Mouse (Mus musculus) liver, embryonic 13.5 days (tissue): ENCODE data around the gene Ccdc30. TPM values are rescaled to one million over a fixed set of nuclear protein-coding genes. Genes with fewer than 3 reads are reported as not detected.
A peak's percentile ranks its signal among the peaks of the same experiment; 100 is the strongest.

ENCODE experiments used
- ATAC-seq: fragments of 200-750 bp; cut with Nextera tagmentation; 2 replicates; pipeline ENCODE4 v1.8.0; 2017; ENCODE audit warnings: low read depth, mild to moderate bottlenecking, moderate number of reproducible peaks, moderate library complexity
- DNase-seq: peaks from one replicate; pipeline ENCODE4 v3.0.0; 2022
- H3K27ac ChIP-seq: fragments of 300-500 bp; sonication (generic); 2 replicates; pipeline ENCODE4 v1.5.1; 2015; ENCODE audit warnings: moderate library complexity, mild to moderate bottlenecking, inconsistent platforms
- H3K27me3 ChIP-seq: fragments of 300-500 bp; sonication (generic); 2 replicates; pipeline ENCODE4 v1.6.1; 2015; ENCODE audit warnings: mild to moderate bottlenecking, inconsistent platforms
- H3K36me3 ChIP-seq: fragments of 300-500 bp; sonication (generic); 2 replicates; pipeline ENCODE4 v1.6.1; 2015; ENCODE audit warnings: mild to moderate bottlenecking, inconsistent platforms
- H3K4me1 ChIP-seq: fragments of 300-500 bp; sonication (generic); replicated peaks from 2 replicates; pipeline ENCODE4 v1.6.1; 2015; ENCODE audit warnings: inconsistent platforms
- H3K4me2 ChIP-seq: fragments of 300-500 bp; sonication (generic); 2 replicates; pipeline ENCODE4 v1.6.1; 2015; ENCODE audit warnings: inconsistent platforms, mild to moderate bottlenecking, moderate library complexity
- H3K4me3 ChIP-seq: fragments of 300-500 bp; sonication (generic); replicated peaks from 2 replicates; pipeline ENCODE4 v1.5.1; 2015; ENCODE audit warnings: mild to moderate bottlenecking, inconsistent platforms
- H3K9ac ChIP-seq: fragments of 300-500 bp; sonication (generic); 2 replicates; pipeline ENCODE4 v1.6.1; 2015; ENCODE audit warnings: mild to moderate bottlenecking, inconsistent platforms
- H3K9me3 ChIP-seq: fragments of 300-500 bp; sonication (generic); replicated peaks from 2 replicates; pipeline ENCODE4 v1.6.1; 2016; ENCODE audit warnings: inconsistent platforms
- WGBS: fragments of 180-500 bp; shearing (Covaris S2); methylation state at CpG from one replicate; pipeline ENCODE4 v1.1.7; 2015; ENCODE audit not compliant: insufficient replicate concordance; 5-methylcytosine and 5-hydroxymethylcytosine counted together
- polyA plus RNA-seq: library from polyadenylated mRNA; unstranded; fragments of >200 nt; fragmentation: Nextera tagmentation; extraction: Ambion mirVana; gene quantifications from 2 replicates; pipeline ENCODE4 v1.2.1, GENCODE M21; 2015

The Ccdc30 gene
- polyA plus RNA-seq, 1 experiment from 2014 or later: 1.1 TPM

- Histone ChIP-seq H3K27ac (peak overlapping the region; percentile 43; the same call in 1 of the 2 replicates), H3K9ac (no peak overlapping the region), H3K36me3 (no peaks in the 10 kb centered on the region), H3K27me3 (peaks cover 29% of the 10 kb centered on the region), H3K4me2 (peak overlapping the region; percentile 26), H3K4me1 (peaks cover 54% of the 10 kb centered on the region), H3K4me3 (no peak overlapping the region), H3K9me3 (no peaks in the 10 kb centered on the region)
- DNase-seq (no peak), ATAC-seq (no peak)
- 52% methylated on average over 3 of the region's 3 CpGs for whole genome bisulfite sequencing
These were observed 1.9 kb upstream of the Ccdc30 start for GRCm38 (mm10) chr4:119417270-119417669.

- ATAC-seq (no peak), DNase-seq (no peak)
- WGBS: 38% methylated on average over 6 of the region's 6 CpGs
These were observed 2.5 kb downstream of the Ccdc30 start for GRCm38 (mm10) chr4:119412791-119413190.

GRCm38 (mm10) chr4:119411877-119412650, 3.3 kb downstream of the Ccdc30 start:
- no peaks in the 10 kb centered on the region for H3K36me3 ChIP-seq
- peaks cover 5% of the 10 kb centered on the region; the same call in 1 of the 2 replicates for H3K9me3 ChIP-seq
- H3K4me3 ChIP-seq: no peak overlapping the region
- H3K27ac ChIP-seq: no peak overlapping the region
- no peak overlapping the region for H3K9ac ChIP-seq
- DNase-seq (no peak), ATAC-seq (no peak)
- peaks cover 19% of the 10 kb centered on the region for H3K4me1 ChIP-seq
- WGBS: 56% methylated on average over 12 of the region's 12 CpGs
- peaks cover 41% of the 10 kb centered on the region for H3K27me3 ChIP-seq
- H3K4me2 ChIP-seq: no peak overlapping the region

More at GRCm38 (mm10) chr4:119412791-119413190, 2.5 kb downstream of the Ccdc30 start:
- H3K4me1 ChIP-seq: peaks cover 26% of the 10 kb centered on the region
- H3K4me2 ChIP-seq: no peak overlapping the region
- no peak overlapping the region for H3K27ac ChIP-seq
- H3K9me3 ChIP-seq: peaks cover 2% of the 10 kb centered on the region; the same call in 1 of the 2 replicates
- no peaks in the 10 kb centered on the region for H3K36me3 ChIP-seq
- peaks cover 41% of the 10 kb centered on the region for H3K27me3 ChIP-seq
- no peak overlapping the region for H3K4me3 ChIP-seq
- H3K9ac ChIP-seq: no peak overlapping the region

- WGBS: 67% methylated on average over 2 of the region's 2 CpGs
- no peak overlapping the region for H3K9ac ChIP-seq
- no peaks in the 10 kb centered on the region for H3K27me3 ChIP-seq
- ATAC-seq (no peak), DNase-seq (no peak)
- H3K36me3 ChIP-seq: no peaks in the 10 kb centered on the region
- no peak overlapping the region for H3K4me2 ChIP-seq
- no peaks in the 10 kb centered on the region for H3K4me1 ChIP-seq
- H3K27ac ChIP-seq: no peak overlapping the region
- no peak overlapping the region for H3K4me3 ChIP-seq
- H3K9me3 ChIP-seq: peaks cover 5% of the 10 kb centered on the region; the same call in 1 of the 2 replicates
These were observed 11.9 kb downstream of the Ccdc30 start for GRCm38 (mm10) chr4:119403431-119403830.

- H3K36me3 ChIP-seq: no peaks in the 10 kb centered on the region
- no peak overlapping the region for H3K27ac ChIP-seq
- 49% methylated on average over 7 of the region's 7 CpGs for WGBS
- no peaks in the 10 kb centered on the region for H3K4me1 ChIP-seq
- no peaks in the 10 kb centered on the region for H3K27me3 ChIP-seq
- no peak for ATAC-seq
- H3K9me3 ChIP-seq: no peaks in the 10 kb centered on the region
- no peak overlapping the region for H3K9ac ChIP-seq
- no peak for DNase-seq
- H3K4me3 ChIP-seq: no peak overlapping the region
- H3K4me2 ChIP-seq: no peak overlapping the region
These were observed 14.4 kb downstream of the Ccdc30 start for GRCm38 (mm10) chr4:119400896-119401295.

GRCm38 (mm10) chr4:119398751-119399150, 16.6 kb downstream of the Ccdc30 start:
- Histone ChIP-seq H3K4me3 (no peak overlapping the region), H3K36me3 (no peaks in the 10 kb centered on the region), H3K4me1 (no peaks in the 10 kb centered on the region), H3K27ac (no peak overlapping the region), H3K4me2 (no peak overlapping the region), H3K27me3 (no peaks in the 10 kb centered on the region), H3K9me3 (no peaks in the 10 kb centered on the region), H3K9ac (no peak overlapping the region)
- 72% methylated on average over 7 of the region's 7 CpGs for WGBS
- DNase-seq: no peak
- no peak for ATAC-seq

GRCm38 (mm10) chr4:119390369-119390768, 25.0 kb downstream of the Ccdc30 start:
- no peaks in the 10 kb centered on the region for H3K36me3 ChIP-seq
- DNase-seq (peak; percentile 11), ATAC-seq (no peak)
- H3K27me3 ChIP-seq: no peaks in the 10 kb centered on the region
- no peak overlapping the region for H3K4me2 ChIP-seq
- H3K27ac ChIP-seq: no peak overlapping the region
- H3K4me3 ChIP-seq: no peak overlapping the region
- H3K4me1 ChIP-seq: no peaks in the 10 kb centered on the region
- 85% methylated on average over 1 of the region's 1 CpGs for WGBS
- no peak overlapping the region for H3K9ac ChIP-seq
- no peaks in the 10 kb centered on the region for H3K9me3 ChIP-seq

GRCm38 (mm10) chr4:119389184-119389583, 26.1 kb downstream of the Ccdc30 start:
- no peak overlapping the region for H3K4me3 ChIP-seq
- DNase-seq (no peak), ATAC-seq (no peak)
- 59% methylated on average over 3 of the region's 3 CpGs for WGBS
- no peak overlapping the region for H3K9ac ChIP-seq
- no peak overlapping the region for H3K27ac ChIP-seq
- no peak overlapping the region for H3K4me2 ChIP-seq
- no peaks in the 10 kb centered on the region for H3K4me1 ChIP-seq
- no peaks in the 10 kb centered on the region for H3K36me3 ChIP-seq
- no peaks in the 10 kb centered on the region for H3K9me3 ChIP-seq
- H3K27me3 ChIP-seq: no peaks in the 10 kb centered on the region

- 61% methylated on average over 7 of the region's 7 CpGs for WGBS
- Histone ChIP-seq H3K27me3 (no peaks in the 10 kb centered on the region), H3K27ac (no peak overlapping the region), H3K4me2 (no peak overlapping the region), H3K4me3 (no peak overlapping the region), H3K36me3 (no peaks in the 10 kb centered on the region), H3K4me1 (no peaks in the 10 kb centered on the region), H3K9me3 (no peaks in the 10 kb centered on the region), H3K9ac (no peak overlapping the region)
- DNase-seq: no peak
- ATAC-seq: no peak
These were observed 33.7 kb downstream of the Ccdc30 start for GRCm38 (mm10) chr4:119381471-119382190.

GRCm38 (mm10) chr4:119369460-119369859, 45.9 kb downstream of the Ccdc30 start:
- 75% methylated on average over 6 of the region's 6 CpGs for WGBS
- H3K27me3 ChIP-seq: no peaks in the 10 kb centered on the region
- H3K9me3 ChIP-seq: no peaks in the 10 kb centered on the region
- ATAC-seq: no peak
- no peak overlapping the region for H3K4me3 ChIP-seq
- H3K36me3 ChIP-seq: no peaks in the 10 kb centered on the region
- DNase-seq: no peak
- H3K4me2 ChIP-seq: no peak overlapping the region
- no peak overlapping the region for H3K9ac ChIP-seq
- no peak overlapping the region for H3K27ac ChIP-seq
- no peaks in the 10 kb centered on the region for H3K4me1 ChIP-seq

GRCm38 (mm10) chr4:119366758-119367526, 48.4 kb downstream of the Ccdc30 start:
- WGBS: 44% methylated on average over 4 of the region's 4 CpGs
- Histone ChIP-seq H3K4me1 (no peaks in the 10 kb centered on the region), H3K4me3 (no peak overlapping the region), H3K9ac (no peak overlapping the region), H3K36me3 (no peaks in the 10 kb centered on the region), H3K9me3 (no peaks in the 10 kb centered on the region), H3K4me2 (no peak overlapping the region), H3K27me3 (no peaks in the 10 kb centered on the region), H3K27ac (no peak overlapping the region)
- no peak for DNase-seq
- no peak for ATAC-seq
